Mouse (Mus musculus): ENCODE measurements at regions not wholly inside any gene's neighbourhood (a gene's known extent, or its start where the extent isn't known, plus 50 kb on each side); places are given as distances from the start of the nearest gene placed in this dataset.

DNA sequence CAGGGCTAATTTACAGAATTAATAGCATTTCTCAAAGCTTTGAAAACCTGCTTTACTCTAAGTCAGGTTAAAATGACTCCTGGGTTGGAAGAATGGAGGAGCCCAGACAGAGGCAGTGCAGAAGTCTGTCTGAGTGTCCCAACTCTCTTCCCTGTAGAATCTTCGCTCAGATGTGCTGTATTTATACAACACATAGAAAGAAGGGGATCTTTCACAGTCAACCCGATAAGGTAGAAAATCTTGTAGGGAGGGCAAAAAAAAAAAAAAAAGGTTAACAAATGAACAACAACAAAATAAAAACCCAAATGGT lies 134.8 kb upstream of the Ralgapa2 start:
- no peaks in the 10 kb centered on the region for H3K9me3 ChIP-seq (ENCODE audit: control insufficient read depth, low read length)
- H3K4me1 ChIP-seq (ENCODE audit: control insufficient read depth in 2 of 2, insufficient read depth in 2 of 2, low read length in 2 of 2): no peaks in the 10 kb centered on the region
- no peak overlapping the region for H3K27ac ChIP-seq (replicated peaks in 1 of 2; ENCODE audit: control insufficient read depth in 1 of 2, insufficient read depth in 1 of 2, low read depth in 2 of 2, low read length in 2 of 2)
- no peak overlapping the region for H3K4me3 ChIP-seq (ENCODE audit: control insufficient read depth in 1 of 2, insufficient read depth in 1 of 2, low read depth in 1 of 2, low read length in 2 of 2)
- 77% methylated on average over 2 of the region's 2 CpGs for WGBS
- no peak overlapping the region for H3K4me2 ChIP-seq (ENCODE audit: low read length)
- no peak overlapping the region for H3K9ac ChIP-seq (ENCODE audit: low read length)
- no peaks in the 10 kb centered on the region for H3K36me3 ChIP-seq (ENCODE audit: control insufficient read depth, insufficient read depth, low read length)
- no peak for ATAC-seq (ENCODE audit: insufficient number of reproducible peaks, insufficient read depth, low FRiP score, low read depth)
- 0 out of 2 replicates have a peak, but pooled peaks cover 4% of the 10 kb centered on the region for H3K27me3 ChIP-seq (ENCODE audit: control insufficient read depth, insufficient read depth, low read length)

DNA sequence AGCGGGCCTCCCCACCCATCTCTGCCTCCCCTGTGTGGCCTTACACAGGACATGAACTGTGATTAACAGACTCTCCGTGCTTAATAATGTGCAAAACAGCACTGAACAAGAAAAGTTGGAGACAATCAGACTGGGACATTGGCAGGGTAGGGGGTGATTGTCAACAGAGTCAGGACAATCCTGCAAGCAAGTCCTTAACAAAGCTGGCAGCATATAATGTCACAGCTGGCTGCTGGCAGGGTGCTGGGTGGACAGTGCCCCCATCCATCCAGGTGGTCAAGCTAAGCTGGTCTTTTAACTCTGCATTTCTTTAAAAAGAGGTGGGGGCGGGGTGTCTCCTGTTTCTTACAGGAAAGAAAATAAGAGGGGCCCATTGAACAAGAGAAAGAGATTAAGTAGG lies 149.2 kb upstream of the Ralgapa2 start:
- no peak for ATAC-seq (ENCODE audit: insufficient number of reproducible peaks, insufficient read depth, low FRiP score, low read depth)
- Histone ChIP-seq H3K9ac (ENCODE audit: low read length) (no peak overlapping the region), H3K4me3 (ENCODE audit: control insufficient read depth in 1 of 2, insufficient read depth in 1 of 2, low read depth in 1 of 2, low read length in 2 of 2) (no peak overlapping the region), H3K4me2 (ENCODE audit: low read length) (no peak overlapping the region), H3K27ac (replicated peaks in 1 of 2; ENCODE audit: control insufficient read depth in 1 of 2, insufficient read depth in 1 of 2, low read depth in 2 of 2, low read length in 2 of 2) (no peak overlapping the region), H3K27me3 (ENCODE audit: control insufficient read depth, insufficient read depth, low read length) (no peaks in the 10 kb centered on the region), H3K36me3 (ENCODE audit: control insufficient read depth, insufficient read depth, low read length) (no peaks in the 10 kb centered on the region), H3K9me3 (ENCODE audit: control insufficient read depth, low read length) (no peaks in the 10 kb centered on the region), H3K4me1 (ENCODE audit: control insufficient read depth in 2 of 2, insufficient read depth in 2 of 2, low read length in 2 of 2) (no peaks in the 10 kb centered on the region)
- WGBS: 69% methylated on average over 3 of the region's 3 CpGs

DNA sequence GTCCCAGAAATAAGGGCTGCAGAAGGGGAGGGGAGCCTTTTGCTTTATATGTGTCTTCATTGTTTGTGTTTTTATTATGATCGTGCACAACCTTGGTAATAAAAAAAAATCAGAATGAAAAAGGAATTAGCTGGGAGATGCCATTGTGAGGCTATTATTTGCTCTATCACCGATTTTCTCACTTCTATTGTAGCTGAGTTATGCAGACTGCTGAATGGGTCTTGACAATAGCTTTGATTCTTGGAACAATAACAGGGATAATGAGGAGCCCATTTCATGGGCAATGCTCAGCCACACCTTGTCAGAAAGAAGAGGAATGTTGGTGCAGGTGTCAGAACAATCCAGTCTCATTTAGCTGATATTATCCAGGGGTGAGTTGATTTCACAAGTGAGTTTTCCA lies 160.6 kb upstream of the Ralgapa2 start:
- Histone ChIP-seq H3K9ac (ENCODE audit: low read length) (no peak overlapping the region), H3K4me1 (ENCODE audit: control insufficient read depth in 2 of 2, insufficient read depth in 2 of 2, low read length in 2 of 2) (no peaks in the 10 kb centered on the region), H3K36me3 (ENCODE audit: control insufficient read depth, insufficient read depth, low read length) (no peaks in the 10 kb centered on the region), H3K4me3 (ENCODE audit: control insufficient read depth in 1 of 2, insufficient read depth in 1 of 2, low read depth in 1 of 2, low read length in 2 of 2) (no peak overlapping the region), H3K27ac (replicated peaks in 1 of 2; ENCODE audit: control insufficient read depth in 1 of 2, insufficient read depth in 1 of 2, low read depth in 2 of 2, low read length in 2 of 2) (no peak overlapping the region), H3K4me2 (ENCODE audit: low read length) (no peak overlapping the region), H3K9me3 (ENCODE audit: control insufficient read depth, low read length) (no peaks in the 10 kb centered on the region), H3K27me3 (ENCODE audit: control insufficient read depth, insufficient read depth, low read length) (no peaks in the 10 kb centered on the region)
- ATAC-seq (ENCODE audit: insufficient number of reproducible peaks, insufficient read depth, low FRiP score, low read depth): no peak
- 60% methylated on average over 2 of the region's 2 CpGs for WGBS

DNA sequence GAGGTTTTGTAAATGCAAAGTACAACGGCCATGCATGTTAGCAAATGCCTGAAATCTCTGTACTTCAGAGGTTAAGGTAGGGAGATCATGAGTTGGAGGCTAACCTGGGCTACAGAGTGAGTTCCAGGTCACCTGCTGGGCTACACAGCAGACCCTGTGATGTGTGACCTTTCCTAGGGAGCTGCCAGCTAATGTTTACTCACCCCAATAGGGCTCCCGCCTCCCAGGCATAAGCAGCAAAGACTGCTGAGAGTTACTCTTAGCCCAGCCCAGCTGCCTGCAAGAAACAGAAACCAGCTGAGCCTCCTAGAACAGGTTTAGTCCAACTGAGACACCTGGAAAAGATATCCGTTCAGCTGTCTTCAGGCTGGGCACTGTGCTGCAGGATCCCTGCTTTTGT lies 169.8 kb upstream of the Ralgapa2 start:
- no peak for ATAC-seq (ENCODE audit: insufficient number of reproducible peaks, insufficient read depth, low FRiP score, low read depth)

DNA sequence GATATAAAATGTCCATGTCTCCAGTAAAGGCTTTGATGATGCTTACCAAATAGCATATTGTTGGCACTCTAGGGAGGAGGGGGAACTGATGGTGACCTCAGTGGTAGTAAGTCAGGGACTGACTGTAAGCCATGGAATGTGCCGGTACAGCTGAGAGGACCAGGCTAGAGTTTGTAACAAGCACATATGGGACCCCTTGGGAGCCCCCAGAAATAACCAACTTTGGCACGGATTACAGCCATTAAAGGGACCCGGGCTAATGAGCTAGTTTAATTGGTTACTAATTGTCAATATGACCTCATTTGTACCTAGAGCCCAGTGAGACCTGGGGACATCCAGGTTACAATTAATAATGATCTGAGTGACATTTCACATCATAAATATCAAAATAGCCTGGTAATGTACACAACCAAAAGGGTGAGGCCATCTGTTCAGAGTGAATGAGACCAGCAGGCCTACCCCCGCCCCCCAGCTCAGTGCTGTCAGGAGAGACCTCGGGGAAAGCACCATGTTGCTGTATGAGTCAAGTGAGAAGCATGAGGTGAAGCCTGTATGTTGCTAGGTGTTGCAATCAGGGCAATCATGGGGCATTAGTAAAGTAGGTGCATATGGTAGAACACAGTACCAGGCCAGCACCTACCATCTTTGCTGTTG lies 169.7 kb upstream of the Kiz start:
- Histone ChIP-seq H3K27ac (replicated peaks in 1 of 2; ENCODE audit: control insufficient read depth in 1 of 2, insufficient read depth in 1 of 2, low read depth in 2 of 2, low read length in 2 of 2) (no peak overlapping the region), H3K4me2 (ENCODE audit: low read length) (no peak overlapping the region), H3K4me3 (ENCODE audit: control insufficient read depth in 1 of 2, insufficient read depth in 1 of 2, low read depth in 1 of 2, low read length in 2 of 2) (no peak overlapping the region), H3K9me3 (ENCODE audit: control insufficient read depth, low read length) (no peaks in the 10 kb centered on the region), H3K9ac (ENCODE audit: low read length) (no peak overlapping the region), H3K27me3 (ENCODE audit: control insufficient read depth, insufficient read depth, low read length) (no peaks in the 10 kb centered on the region), H3K4me1 (ENCODE audit: control insufficient read depth in 2 of 2, insufficient read depth in 2 of 2, low read length in 2 of 2) (no peaks in the 10 kb centered on the region), H3K36me3 (ENCODE audit: control insufficient read depth, insufficient read depth, low read length) (no peaks in the 10 kb centered on the region)
- WGBS: 76% methylated on average over 5 of the region's 5 CpGs
- no peak for ATAC-seq (ENCODE audit: insufficient number of reproducible peaks, insufficient read depth, low FRiP score, low read depth)

More for the DNA sequence above, 169.8 kb upstream of the Ralgapa2 start:
- WGBS: 65% methylated on average over 3 of the region's 3 CpGs
- Histone ChIP-seq H3K27ac (replicated peaks in 1 of 2; ENCODE audit: control insufficient read depth in 1 of 2, insufficient read depth in 1 of 2, low read depth in 2 of 2, low read length in 2 of 2) (no peak overlapping the region), H3K4me2 (ENCODE audit: low read length) (no peak overlapping the region), H3K4me1 (ENCODE audit: control insufficient read depth in 2 of 2, insufficient read depth in 2 of 2, low read length in 2 of 2) (no peaks in the 10 kb centered on the region), H3K9ac (ENCODE audit: low read length) (no peak overlapping the region), H3K9me3 (ENCODE audit: control insufficient read depth, low read length) (no peaks in the 10 kb centered on the region), H3K27me3 (ENCODE audit: control insufficient read depth, insufficient read depth, low read length) (no peaks in the 10 kb centered on the region), H3K4me3 (ENCODE audit: control insufficient read depth in 1 of 2, insufficient read depth in 1 of 2, low read depth in 1 of 2, low read length in 2 of 2) (no peak overlapping the region), H3K36me3 (ENCODE audit: control insufficient read depth, insufficient read depth, low read length) (no peaks in the 10 kb centered on the region)

DNA sequence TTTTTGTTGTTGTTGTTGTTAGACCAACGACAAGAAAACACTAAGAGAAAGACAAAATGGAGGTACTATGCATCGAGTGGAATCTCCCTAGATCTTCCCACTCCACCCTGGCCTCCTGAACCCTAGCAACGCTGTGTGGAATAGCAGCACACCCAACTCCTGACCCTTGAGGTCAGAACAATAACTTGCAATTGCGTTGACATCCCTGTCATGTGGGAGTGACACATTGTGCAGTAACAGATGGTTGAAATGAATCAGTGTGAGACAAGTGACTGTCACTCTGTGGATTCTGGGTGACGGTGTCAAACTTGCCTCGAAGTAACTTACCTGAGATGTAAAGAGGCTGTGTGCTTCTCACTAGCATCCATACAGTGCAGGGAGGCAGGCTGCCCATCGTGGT lies 167.1 kb upstream of the Kiz start:
- H3K4me2 ChIP-seq (ENCODE audit: low read length): no peak overlapping the region
- H3K36me3 ChIP-seq (ENCODE audit: control insufficient read depth, insufficient read depth, low read length): no peaks in the 10 kb centered on the region
- H3K27ac ChIP-seq (replicated peaks in 1 of 2; ENCODE audit: control insufficient read depth in 1 of 2, insufficient read depth in 1 of 2, low read depth in 2 of 2, low read length in 2 of 2): no peak overlapping the region
- no peak overlapping the region for H3K4me3 ChIP-seq (ENCODE audit: control insufficient read depth in 1 of 2, insufficient read depth in 1 of 2, low read depth in 1 of 2, low read length in 2 of 2)
- H3K9ac ChIP-seq (ENCODE audit: low read length): no peak overlapping the region
- H3K4me1 ChIP-seq (ENCODE audit: control insufficient read depth in 2 of 2, insufficient read depth in 2 of 2, low read length in 2 of 2): no peaks in the 10 kb centered on the region
- no peaks in the 10 kb centered on the region for H3K27me3 ChIP-seq (ENCODE audit: control insufficient read depth, insufficient read depth, low read length)
- ATAC-seq (ENCODE audit: insufficient number of reproducible peaks, insufficient read depth, low FRiP score, low read depth): no peak
- WGBS: 69% methylated on average over 7 of the region's 7 CpGs
- 0 out of 2 replicates have a peak, but pooled peaks cover 3% of the 10 kb centered on the region for H3K9me3 ChIP-seq (ENCODE audit: control insufficient read depth, low read length)

DNA sequence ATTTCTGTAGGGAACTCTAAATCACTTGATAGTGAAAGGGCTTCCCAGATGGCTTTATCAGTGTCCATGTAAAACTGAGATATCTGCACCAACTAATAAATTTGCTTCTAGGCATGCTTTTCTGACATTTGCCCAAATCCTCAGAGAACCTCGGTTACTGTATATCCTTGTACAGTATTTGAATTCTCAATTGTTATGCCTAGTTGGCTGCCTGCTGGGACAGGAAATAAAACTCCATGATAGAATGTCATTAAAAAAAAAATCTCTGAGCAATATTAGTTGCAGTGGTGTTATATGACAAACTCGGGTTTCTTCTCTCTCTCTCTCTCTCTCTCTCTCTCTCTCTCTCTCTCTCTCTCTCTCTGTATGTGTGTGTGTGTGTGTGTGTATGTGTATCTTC lies 162.2 kb upstream of the Kiz start:
- Histone ChIP-seq H3K9me3 (ENCODE audit: control insufficient read depth, low read length) (0 out of 2 replicates have a peak, but pooled peaks cover 3% of the 10 kb centered on the region), H3K36me3 (ENCODE audit: control insufficient read depth, insufficient read depth, low read length) (no peaks in the 10 kb centered on the region), H3K4me2 (ENCODE audit: low read length) (no peak overlapping the region), H3K9ac (ENCODE audit: low read length) (no peak overlapping the region), H3K27me3 (ENCODE audit: control insufficient read depth, insufficient read depth, low read length) (no peaks in the 10 kb centered on the region), H3K4me1 (ENCODE audit: control insufficient read depth in 2 of 2, insufficient read depth in 2 of 2, low read length in 2 of 2) (no peaks in the 10 kb centered on the region), H3K27ac (replicated peaks in 1 of 2; ENCODE audit: control insufficient read depth in 1 of 2, insufficient read depth in 1 of 2, low read depth in 2 of 2, low read length in 2 of 2) (no peak overlapping the region), H3K4me3 (ENCODE audit: control insufficient read depth in 1 of 2, insufficient read depth in 1 of 2, low read depth in 1 of 2, low read length in 2 of 2) (no peak overlapping the region)
- ATAC-seq (ENCODE audit: insufficient number of reproducible peaks, insufficient read depth, low FRiP score, low read depth): no peak
- 59% methylated on average over 2 of the region's 2 CpGs for WGBS

DNA sequence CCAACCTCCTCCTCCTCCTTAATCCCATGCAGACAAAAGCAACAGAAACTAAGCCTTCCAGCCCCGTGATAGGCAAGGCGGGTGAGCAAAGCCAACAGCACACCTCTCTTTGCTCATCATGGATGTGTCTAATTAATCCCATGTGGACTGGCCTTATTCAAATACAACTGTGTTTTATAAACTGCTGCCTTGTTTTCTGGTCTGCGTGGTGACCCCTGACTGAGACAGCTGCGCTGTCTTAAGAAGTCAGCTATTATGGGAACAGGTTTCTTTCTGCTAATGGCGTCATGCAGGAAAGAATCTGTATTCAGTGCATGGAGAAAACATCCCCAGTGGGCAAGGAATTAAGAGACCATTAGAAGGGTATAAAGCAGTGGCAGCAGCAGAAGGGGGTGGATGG lies 161.6 kb upstream of the Kiz start:
- WGBS: 76% methylated on average over 5 of the region's 5 CpGs

More for the DNA sequence above, 161.6 kb upstream of the Kiz start:
- Histone ChIP-seq H3K4me2 (ENCODE audit: low read length) (no peak overlapping the region), H3K9me3 (ENCODE audit: control insufficient read depth, low read length) (0 out of 2 replicates have a peak, but pooled peaks cover 3% of the 10 kb centered on the region), H3K27ac (replicated peaks in 1 of 2; ENCODE audit: control insufficient read depth in 1 of 2, insufficient read depth in 1 of 2, low read depth in 2 of 2, low read length in 2 of 2) (no peak overlapping the region), H3K4me3 (ENCODE audit: control insufficient read depth in 1 of 2, insufficient read depth in 1 of 2, low read depth in 1 of 2, low read length in 2 of 2) (no peak overlapping the region), H3K27me3 (ENCODE audit: control insufficient read depth, insufficient read depth, low read length) (no peaks in the 10 kb centered on the region), H3K9ac (ENCODE audit: low read length) (no peak overlapping the region), H3K4me1 (ENCODE audit: control insufficient read depth in 2 of 2, insufficient read depth in 2 of 2, low read length in 2 of 2) (no peaks in the 10 kb centered on the region), H3K36me3 (ENCODE audit: control insufficient read depth, insufficient read depth, low read length) (no peaks in the 10 kb centered on the region)
- no peak for ATAC-seq (ENCODE audit: insufficient number of reproducible peaks, insufficient read depth, low FRiP score, low read depth)

Data from heart, embryonic 14.5 days (tissue).